Mouse (Mus musculus): ENCODE measurements around the gene Cul7.
A peak's percentile ranks its signal among the peaks of the same experiment; 100 is the strongest.

The Cul7 gene

GRCm38 (mm10) chr17:46650232-46651031 is at the start of gene Cul7:
TSS of gene Cul7 (plus strand) at chr17:46650337.
- DNase-seq: peak; percentile 91 to 94

GRCm38 (mm10) chr17:46600569-46600968 is 49.6 kb upstream of the Cul7 start:
- DNase-seq: no peak

DNA sequence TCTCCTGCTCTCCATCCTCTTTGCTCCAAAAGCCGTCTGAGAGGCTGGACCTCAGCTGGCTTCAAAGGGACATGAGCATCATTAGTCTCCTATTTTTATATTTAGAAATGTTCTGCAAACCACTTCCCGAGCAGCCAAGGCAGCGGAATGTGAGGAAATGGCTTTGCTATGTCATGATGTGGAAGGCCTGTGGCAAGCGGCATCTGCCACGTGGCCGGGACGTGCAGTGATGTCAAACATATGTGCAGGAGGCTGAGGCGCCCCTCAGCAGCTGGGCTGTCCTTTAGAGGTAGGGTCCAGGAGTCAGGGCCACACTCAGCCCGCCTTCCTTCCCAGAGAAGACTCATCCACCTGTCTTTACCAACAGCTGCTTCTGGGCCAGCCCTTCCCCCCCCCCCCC is 47.9 kb upstream of the Cul7 start:
- DNase-seq: no peak

DNA sequence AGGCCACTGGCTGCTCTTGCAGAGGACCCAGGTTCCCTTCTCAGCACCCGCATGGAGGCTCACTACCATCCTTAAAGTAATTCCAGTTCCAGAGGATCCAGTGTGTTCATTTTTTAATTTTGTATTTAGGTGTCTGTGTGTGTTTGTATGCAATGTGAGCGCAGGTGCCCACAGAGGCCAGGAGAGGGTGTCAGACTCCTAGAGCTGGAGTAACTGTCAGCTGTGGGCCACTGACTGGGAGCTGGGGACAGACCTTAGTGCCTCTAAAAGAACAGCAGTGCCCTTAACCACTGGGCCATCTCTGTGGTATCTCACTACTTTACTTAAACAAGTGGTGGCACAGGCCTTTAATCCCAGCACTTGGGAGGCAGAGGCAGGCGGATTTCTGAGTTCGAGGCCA is 46.9 kb upstream of the Cul7 start:
- DNase-seq: no peak

GRCm38 (mm10) chr17:46605126-46605525 is 45.0 kb upstream of the Cul7 start:
- no peak for DNase-seq

DNA sequence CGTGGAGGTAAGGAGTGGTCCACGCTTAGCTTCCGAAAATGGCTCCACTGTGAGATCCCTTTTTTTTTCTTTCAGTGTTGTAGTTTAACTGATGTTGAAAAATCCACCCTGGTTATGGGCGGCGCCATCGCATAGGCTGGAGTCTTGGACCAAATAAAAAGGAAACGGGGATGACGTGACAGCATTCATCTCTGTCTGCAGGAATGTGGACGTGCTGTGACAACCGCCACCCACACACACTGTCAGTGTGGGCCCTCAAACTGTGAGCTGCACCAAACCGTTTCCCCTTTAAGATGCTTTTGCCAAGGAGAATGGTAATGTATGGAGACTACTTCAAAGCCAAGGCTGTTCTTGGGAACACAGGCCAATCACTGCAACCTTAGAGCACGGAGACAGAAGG is 44.1 kb upstream of the Cul7 start:
- DNase-seq: no peak

- DNase-seq: no peak
These were observed 40.2 kb upstream of the Cul7 start for GRCm38 (mm10) chr17:46609721-46610514.

- no peak for DNase-seq
These were observed 38.8 kb upstream of the Cul7 start for GRCm38 (mm10) chr17:46611316-46611715.

DNA sequence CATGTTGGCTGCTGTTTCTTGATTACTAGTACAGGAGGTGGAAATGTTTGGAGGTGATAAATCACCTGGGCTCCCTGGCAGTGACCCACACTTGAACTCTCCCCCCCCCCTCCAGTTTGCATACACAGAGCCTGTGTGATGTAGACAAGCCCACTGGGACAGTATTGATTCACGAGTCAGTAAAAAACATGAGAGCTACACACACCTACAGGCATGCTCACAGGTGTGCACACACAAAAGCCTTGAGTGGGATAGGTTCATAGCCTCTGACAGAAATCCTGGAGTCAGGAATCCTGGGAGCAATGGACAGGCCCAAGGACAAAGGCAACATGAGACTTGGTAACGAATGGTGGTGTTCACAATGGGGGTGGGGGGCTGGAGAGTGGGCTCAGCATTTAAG is 37.9 kb upstream of the Cul7 start:
- no peak for DNase-seq

GRCm38 (mm10) chr17:46612820-46613219 is 37.3 kb upstream of the Cul7 start:
- DNase-seq: no peak

GRCm38 (mm10) chr17:46613229-46613628 is 36.9 kb upstream of the Cul7 start:
- no peak for DNase-seq

DNA sequence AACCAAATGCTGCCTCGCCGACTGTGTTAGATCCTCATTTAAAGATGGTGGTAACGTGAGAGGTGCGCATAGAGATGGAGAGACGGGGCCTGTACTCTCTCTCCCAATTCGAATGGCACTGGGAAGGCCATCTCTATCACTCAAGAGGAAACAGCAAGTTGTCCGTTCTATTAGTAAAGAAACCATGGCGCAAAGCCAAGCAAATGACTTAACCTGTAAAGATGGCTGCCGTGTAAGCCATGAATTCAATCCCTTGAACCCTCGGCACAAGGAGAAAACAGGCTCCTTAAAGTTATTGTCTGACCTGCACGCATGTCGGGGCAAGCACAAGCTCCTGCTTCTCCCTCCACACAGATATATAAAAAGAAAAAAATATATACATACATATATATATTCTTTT is 32.3 kb upstream of the Cul7 start:
- DNase-seq: no peak

DNA sequence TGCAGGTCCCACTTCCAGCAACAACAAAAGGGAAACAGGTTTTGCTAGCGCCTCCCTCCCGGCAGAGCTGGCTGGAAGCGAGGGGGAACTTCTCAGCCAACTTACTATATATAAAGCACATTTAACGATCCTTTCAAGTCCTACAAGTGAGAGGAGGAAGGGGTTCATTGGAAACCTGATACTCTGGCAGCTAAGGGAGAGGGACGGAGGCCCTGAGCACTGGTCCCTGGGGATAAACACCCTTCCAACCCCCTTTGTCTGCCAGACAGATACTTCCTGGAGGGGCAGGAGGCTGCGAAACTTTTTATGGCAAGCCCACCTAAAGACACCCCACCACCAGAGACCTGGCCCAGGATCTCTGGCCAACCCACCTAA is 31.8 kb upstream of the Cul7 start:
- DNase-seq: no peak

GRCm38 (mm10) chr17:46618769-46619682 is 31.1 kb upstream of the Cul7 start:
- DNase-seq: no peak

DNA sequence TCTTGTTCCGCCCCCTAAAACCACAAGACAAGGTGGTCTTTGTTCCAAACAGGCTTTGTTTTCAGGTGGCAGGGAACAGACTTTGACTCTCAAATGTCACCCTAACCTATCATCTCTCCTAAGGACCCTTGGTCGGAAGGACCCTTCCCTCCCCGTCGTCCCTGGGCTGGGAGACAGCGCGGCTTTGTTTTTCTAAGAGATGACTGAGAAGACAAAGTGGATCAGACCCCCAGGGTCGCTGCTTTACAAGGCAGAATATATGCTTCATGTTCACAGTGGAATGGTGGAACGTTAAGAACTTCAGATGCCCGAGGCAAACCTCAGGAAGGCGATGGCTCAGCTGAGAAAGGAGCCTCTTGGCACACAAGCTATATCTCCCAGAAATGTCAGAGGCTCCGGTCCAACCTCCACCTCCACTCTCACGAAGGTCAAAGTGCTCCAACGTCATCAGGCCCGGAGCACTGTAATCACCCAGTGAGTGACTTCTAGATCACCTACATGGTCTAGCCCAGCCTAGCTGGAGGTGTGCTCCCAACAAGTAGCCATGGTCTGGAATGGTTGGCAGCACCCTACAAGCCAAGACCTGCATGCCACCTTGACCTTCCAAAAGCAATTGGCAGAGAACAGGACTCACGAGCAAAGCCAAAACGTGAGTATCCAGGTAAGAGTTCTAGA is 30.3 kb upstream of the Cul7 start:
- DNase-seq: no peak

DNA sequence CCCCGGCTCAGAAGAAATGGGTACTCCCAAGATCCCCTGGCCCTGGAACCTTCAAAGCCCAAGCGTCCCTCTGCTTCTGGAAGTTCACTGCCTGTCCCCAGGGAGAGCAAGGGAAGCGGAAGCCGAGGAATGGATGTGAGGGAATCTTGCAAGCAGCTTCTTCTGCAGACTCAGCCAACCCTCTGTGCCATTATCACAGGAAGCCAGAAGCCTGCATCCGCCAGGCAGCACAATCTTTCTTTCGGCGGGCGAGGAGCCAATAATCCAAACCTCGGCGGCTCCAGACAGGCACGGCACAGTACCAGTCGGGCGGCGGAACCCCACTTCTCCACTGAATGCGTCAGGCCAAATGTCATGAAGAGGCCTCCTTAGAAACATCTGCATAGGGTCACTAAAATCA is 28.8 kb upstream of the Cul7 start:
- DNase-seq: peak; percentile 65 to 78

- DNase-seq: no peak
These were observed 27.9 kb upstream of the Cul7 start for GRCm38 (mm10) chr17:46622269-46622668.

GRCm38 (mm10) chr17:46623819-46624557 is 26.1 kb upstream of the Cul7 start:
- DNase-seq: no peak

DNA sequence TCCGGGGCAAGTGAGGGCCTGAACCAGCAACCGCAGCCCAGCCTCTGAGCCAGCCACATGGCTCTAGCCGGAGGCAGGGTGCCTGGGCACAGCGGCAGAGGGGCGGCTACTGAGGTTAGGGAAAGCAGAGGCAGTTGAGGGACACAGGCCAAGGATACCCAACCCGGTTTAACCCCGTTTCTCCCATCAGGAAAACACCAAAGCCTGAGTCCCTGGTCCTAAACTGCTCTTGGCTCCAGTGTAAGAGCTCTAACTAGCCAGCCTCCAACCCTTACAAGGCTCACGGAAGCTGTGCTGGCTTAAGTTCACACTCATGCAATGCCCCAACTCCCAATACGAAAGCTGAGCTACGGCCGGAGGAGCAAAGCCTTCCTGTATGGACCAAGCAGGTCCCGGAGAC is 25.5 kb upstream of the Cul7 start:
- no peak for DNase-seq

- no peak for DNase-seq
These were observed 22.7 kb upstream of the Cul7 start for GRCm38 (mm10) chr17:46627409-46627808.

- DNase-seq: no peak
These were observed 21.7 kb upstream of the Cul7 start for GRCm38 (mm10) chr17:46628471-46628790.
